Mouse (Mus musculus) limb, embryonic 14.5 days (tissue): ENCODE measurements around the gene Prtg. TPM values are rescaled to one million over a fixed set of nuclear protein-coding genes. Genes with fewer than 3 reads are reported as not detected.

Experiments used
- ATAC-seq: fragments of 200-750 bp; cut with Nextera tagmentation; 2 replicates; pipeline ENCODE4 v1.8.0; 2017; ENCODE audit warnings: low read depth, moderate number of reproducible peaks, moderate TSS enrichment; ENCODE audit not compliant: low FRiP score
- DNase-seq: peaks from one replicate; pipeline ENCODE4 v3.0.0-alpha.2; 2015; ENCODE audit warnings: low spot score
- H3K27ac ChIP-seq: fragments of 300-500 bp; sonication (generic); replicated peaks from 2 replicates; pipeline ENCODE4 v1.5.1; 2014; ENCODE audit warnings: low read depth, mild to moderate bottlenecking, low read length, moderate library complexity, mixed read lengths
- H3K27me3 ChIP-seq: fragments of 300-500 bp; sonication (generic); 2 replicates; pipeline ENCODE4 v1.6.1; 2014; ENCODE audit warnings: low read length, mixed read lengths; ENCODE audit not compliant: control insufficient read depth, insufficient read depth
- H3K36me3 ChIP-seq: fragments of 300-500 bp; sonication (generic); 2 replicates; pipeline ENCODE4 v1.6.1; 2014; ENCODE audit warnings: mild to moderate bottlenecking, low read length, moderate library complexity, mixed read lengths; ENCODE audit not compliant: control insufficient read depth, insufficient read depth
- H3K4me1 ChIP-seq: fragments of 300-500 bp; sonication (generic); 2 replicates; pipeline ENCODE4 v1.6.1; 2014; ENCODE audit warnings: antibody characterized with exemption, low read length, mixed read lengths; ENCODE audit not compliant: control insufficient read depth, insufficient read depth
- H3K4me2 ChIP-seq: fragments of 300-500 bp; sonication (generic); replicated peaks from 2 replicates; pipeline ENCODE4 v1.6.1; 2014; ENCODE audit warnings: low read depth, mild to moderate bottlenecking, low read length, moderate library complexity; ENCODE audit not compliant: severe bottlenecking
- H3K4me3 ChIP-seq: fragments of 300-500 bp; sonication (generic); replicated peaks from 2 replicates; pipeline ENCODE4 v1.5.1; 2014; ENCODE audit warnings: low read length
- H3K9ac ChIP-seq: fragments of 300-500 bp; sonication (generic); 2 replicates; pipeline ENCODE4 v1.6.1; 2014; ENCODE audit warnings: mild to moderate bottlenecking, low read depth, low read length, moderate library complexity; ENCODE audit not compliant: severe bottlenecking
- H3K9me3 ChIP-seq: fragments of 300-500 bp; sonication (generic); 2 replicates; pipeline ENCODE4 v1.6.1; 2016; ENCODE audit warnings: low read length; ENCODE audit not compliant: control insufficient read depth
- POLR2A ChIP-seq: fragments of 200-500 bp; IDR thresholded peaks from 2 replicates; pipeline ENCODE4 v1.8.0; 2012; ENCODE audit warnings: inconsistent platforms, mild to moderate bottlenecking, moderate library complexity, borderline replicate concordance; ENCODE audit not compliant: insufficient read depth, insufficient read length; ENCODE audit errors: extremely low read depth
- WGBS: fragments of 180-500 bp; shearing (Covaris S2); extraction: QIAGEN DNeasy Blood & Tissue Kit; methylation state at CpG from one replicate; pipeline ENCODE4 v1.1.7; 2014; 5-methylcytosine and 5-hydroxymethylcytosine counted together
- polyA plus RNA-seq, 2 experiments: library from polyadenylated mRNA; depleted of rRNA in 1 of 2; stranded (reverse) in 1 of 2; unstranded in 1 of 2; fragments of >200 nt; fragmentation: Nextera tagmentation in 1 of 2; extraction: Ambion mirVana in 1 of 2; gene quantifications; 2 replicates each; pipeline versions ENCODE4 v1.2.1 to v1.2.3; 2012 to 2014

Gene Prtg
- polyA plus RNA-seq (2012; rRNA removed) (0.57 and 0.60 TPM in 2 replicates), polyA plus RNA-seq (2014; fragmentation: Nextera tagmentation; extraction: Ambion mirVana) (0.46 and 0.87 TPM in 2 replicates)

GRCm38 (mm10) chr9:72806731-72807419, at the start of gene Prtg:
Prtg (plus strand) TSS chr9:72806874.
- H3K27ac ChIP-seq = no peak within 1 kb of the TSS

GRCm38 (mm10) chr9:72757143-72757542, 49.5 kb upstream of the Prtg start:
- Histone ChIP-seq H3K36me3 (no peaks in the 10 kb centered on the region), H3K9me3 (no peaks in the 10 kb centered on the region), H3K4me1 (peaks cover 12% of the 10 kb centered on the region), H3K9ac (no peak overlapping the region), H3K4me3 (no peak overlapping the region), H3K27ac (no peak overlapping the region), H3K4me2 (no peak overlapping the region), H3K27me3 (no peaks in the 10 kb centered on the region)
- DNase-seq (no peak), ATAC-seq (no peak)
- WGBS = 78% methylated on average over 5 of the region's 5 CpGs
- no peak for TF ChIP-seq POLR2A

More at GRCm38 (mm10) chr9:72806731-72807419, at the start of gene Prtg:
- no peak for DNase-seq
- H3K9ac ChIP-seq = peak within 1 kb of the TSS; percentile 76
- no peaks in the 10 kb centered on the region for H3K36me3 ChIP-seq
- H3K4me3 ChIP-seq = peak within 1 kb of the TSS; percentile 71
- H3K4me1 ChIP-seq = peaks cover 15% of the 10 kb centered on the region
- WGBS = under 1% methylated on average over 45 of the region's 57 CpGs
- H3K27me3 ChIP-seq = peaks cover 32% of the 10 kb centered on the region
- peak; percentile 61; the same call in 1 of the 2 replicates for ATAC-seq
- no peak for TF ChIP-seq POLR2A
- H3K9me3 ChIP-seq = no peaks in the 10 kb centered on the region
- peak within 1 kb of the TSS; percentile 100 for H3K4me2 ChIP-seq

GRCm38 (mm10) chr9:72758705-72759131, 48.0 kb upstream of the Prtg start:
- no peak for DNase-seq
- ATAC-seq = peak; percentile 23; the same call in 1 of the 2 replicates

GRCm38 (mm10) chr9:72763050-72763718, 43.5 kb upstream of the Prtg start:
- Histone ChIP-seq H3K27me3 (0 out of 2 replicates have a peak, but pooled peaks cover 3% of the 10 kb centered on the region), H3K27ac (no peak overlapping the region), H3K9me3 (no peaks in the 10 kb centered on the region), H3K4me2 (no peak overlapping the region), H3K4me1 (peaks cover 14% of the 10 kb centered on the region), H3K9ac (no peak overlapping the region), H3K4me3 (no peak overlapping the region), H3K36me3 (no peaks in the 10 kb centered on the region)
- ATAC-seq (peak; percentile 76), DNase-seq (peak; percentile 83)
- no peak for TF ChIP-seq POLR2A
- 5% methylated on average over 3 of the region's 3 CpGs for WGBS

More at GRCm38 (mm10) chr9:72758705-72759131, 48.0 kb upstream of the Prtg start:
- Histone ChIP-seq H3K9ac (no peak overlapping the region), H3K9me3 (no peaks in the 10 kb centered on the region), H3K4me3 (no peak overlapping the region), H3K27ac (no peak overlapping the region), H3K4me2 (no peak overlapping the region), H3K4me1 (peaks cover 15% of the 10 kb centered on the region), H3K27me3 (no peaks in the 10 kb centered on the region), H3K36me3 (no peaks in the 10 kb centered on the region)
- TF ChIP-seq POLR2A = no peak
- 12% methylated on average over 8 of the region's 8 CpGs for WGBS

GRCm38 (mm10) chr9:72766789-72767349, 39.8 kb upstream of the Prtg start:
- Histone ChIP-seq H3K9ac (peak overlapping the region; percentile 49; the same call in 1 of the 2 replicates), H3K4me3 (peak overlapping the region; percentile 31), H3K4me2 (peak overlapping the region; percentile 50), H3K27me3 (0 out of 2 replicates have a peak, but pooled peaks cover 3% of the 10 kb centered on the region), H3K4me1 (peaks cover 5% of the 10 kb centered on the region; the same call in 1 of the 2 replicates), H3K9me3 (no peaks in the 10 kb centered on the region), H3K27ac (no peak overlapping the region), H3K36me3 (no peaks in the 10 kb centered on the region)
- DNase-seq (peak; percentile 85), ATAC-seq (peak; percentile 68; the same call in 1 of the 2 replicates)
- WGBS = 1% methylated on average over 17 of the region's 17 CpGs
- no peak for TF ChIP-seq POLR2A
